Mouse (Mus musculus) adrenal gland, adult (tissue): ENCODE measurements around the gene Gm17359.
"Not testable (repeated sequence)": the region's sequence is repeated elsewhere in the genome, so short reads cannot be mapped to it uniquely, and the experiment has no call there.

Experiments
- DNase-seq, 2 experiments: peaks; one replicate each; pipeline ENCODE4 v3.0.0; 2022 to 2023; ENCODE audit warnings: low spot score in 1 of 2; ENCODE audit not compliant: inconsistent age in 2 of 2

Gene Gm17359

GRCm38 (mm10) chr3:79410629-79410995 lies 74.2 kb downstream of the Gm17359 start:
- no peak for DNase-seq

- no peak for DNase-seq
These were observed 75.2 kb downstream of the Gm17359 start for GRCm38 (mm10) chr3:79411666-79412065.

GRCm38 (mm10) chr3:79413492-79413891 lies 77.0 kb downstream of the Gm17359 start:
- DNase-seq: no peak

- DNase-seq: no peak
These were observed 78.6 kb downstream of the Gm17359 start for GRCm38 (mm10) chr3:79415081-79415480.

- DNase-seq: no peak
These were observed 79.5 kb downstream of the Gm17359 start for GRCm38 (mm10) chr3:79415929-79416328.

- no peak for DNase-seq
These were observed 80.7 kb downstream of the Gm17359 start for GRCm38 (mm10) chr3:79416944-79417680.

- no peak for DNase-seq
These were observed 82.5 kb downstream of the Gm17359 start for GRCm38 (mm10) chr3:79418921-79419320.

- DNase-seq: no peak
These were observed 89.0 kb downstream of the Gm17359 start for GRCm38 (mm10) chr3:79425441-79425840.

GRCm38 (mm10) chr3:79433593-79433992 lies 97.1 kb downstream of the Gm17359 start:
- DNase-seq: no peak

- no peak for DNase-seq
These were observed 98.0 kb downstream of the Gm17359 start for GRCm38 (mm10) chr3:79434436-79434835.

GRCm38 (mm10) chr3:79434985-79435384 lies 98.5 kb downstream of the Gm17359 start:
- DNase-seq: no peak

- DNase-seq: no peak
These were observed 99.7 kb downstream of the Gm17359 start for GRCm38 (mm10) chr3:79436186-79436585.

GRCm38 (mm10) chr3:79438276-79438675 lies 101.8 kb downstream of the Gm17359 start:
- DNase-seq: no peak

- no peak for DNase-seq
These were observed 104.6 kb downstream of the Gm17359 start for GRCm38 (mm10) chr3:79440976-79441491.

- DNase-seq: no peak
These were observed 107.4 kb downstream of the Gm17359 start for GRCm38 (mm10) chr3:79443850-79444249.

GRCm38 (mm10) chr3:79445041-79445440 lies 108.6 kb downstream of the Gm17359 start:
- DNase-seq: no peak

GRCm38 (mm10) chr3:79446124-79446523 lies 109.7 kb downstream of the Gm17359 start:
- no peak for DNase-seq

- DNase-seq: not testable (repeated sequence)
These were observed 110.2 kb downstream of the Gm17359 start for GRCm38 (mm10) chr3:79446648-79447047.

GRCm38 (mm10) chr3:79448421-79448820 lies 112.0 kb downstream of the Gm17359 start:
- no peak for DNase-seq

GRCm38 (mm10) chr3:79449361-79449760 lies 112.9 kb downstream of the Gm17359 start:
- no peak for DNase-seq

- DNase-seq: no peak
These were observed 116.3 kb downstream of the Gm17359 start for GRCm38 (mm10) chr3:79452696-79453263.

GRCm38 (mm10) chr3:79455761-79456160 lies 119.3 kb downstream of the Gm17359 start:
- DNase-seq: no peak
